Mouse (Mus musculus) forebrain, embryonic 13.5 days (tissue): ENCODE results near the gene Rfx1. TPM values are rescaled to one million over a fixed set of nuclear protein-coding genes. Genes with fewer than 3 reads are reported as not detected.

Source experiments
- ATAC-seq: fragments of 200-750 bp; cut with Nextera tagmentation; 2 replicates; pipeline ENCODE4 v1.8.0; 2017
- H3K27ac ChIP-seq: fragments of 300-500 bp; sonication (generic); 2 replicates; pipeline ENCODE4 v1.5.1; 2015; ENCODE audit warnings: inconsistent platforms, mild to moderate bottlenecking, moderate library complexity
- H3K27me3 ChIP-seq: fragments of 300-500 bp; sonication (generic); 2 replicates; pipeline ENCODE4 v1.6.1; 2015; ENCODE audit warnings: mild to moderate bottlenecking, inconsistent platforms
- H3K36me3 ChIP-seq: fragments of 300-500 bp; sonication (generic); 2 replicates; pipeline ENCODE4 v1.6.1; 2015; ENCODE audit warnings: mild to moderate bottlenecking, inconsistent platforms; ENCODE audit not compliant: poor library complexity, severe bottlenecking
- H3K4me1 ChIP-seq: fragments of 300-500 bp; sonication (generic); 2 replicates; pipeline ENCODE4 v1.6.1; 2015; ENCODE audit warnings: inconsistent platforms
- H3K4me2 ChIP-seq: fragments of 300-500 bp; sonication (generic); 2 replicates; pipeline ENCODE4 v1.6.1; 2015; ENCODE audit warnings: inconsistent platforms, mild to moderate bottlenecking, moderate library complexity
- H3K4me3 ChIP-seq: fragments of 300-500 bp; sonication (generic); 2 replicates; pipeline ENCODE4 v1.5.1; 2015; ENCODE audit warnings: mild to moderate bottlenecking, inconsistent platforms
- H3K9ac ChIP-seq: fragments of 300-500 bp; sonication (generic); 2 replicates; pipeline ENCODE4 v1.6.1; 2015; ENCODE audit warnings: mild to moderate bottlenecking, inconsistent platforms
- H3K9me3 ChIP-seq: fragments of 300-500 bp; sonication (generic); replicated peaks from 2 replicates; pipeline ENCODE4 v1.6.1; 2016; ENCODE audit warnings: inconsistent platforms
- WGBS: fragments of 180-500 bp; shearing (Covaris S2); methylation state at CpG from one replicate; pipeline ENCODE4 v1.1.7; 2015; 5-methylcytosine and 5-hydroxymethylcytosine counted together
- polyA plus RNA-seq: library from polyadenylated mRNA; unstranded; fragments of >200 nt; fragmentation: Nextera tagmentation; extraction: Ambion mirVana; gene quantifications from 2 replicates; pipeline ENCODE4 v1.2.1, GENCODE M21; 2015

Rfx1 gene
- polyA plus RNA-seq, 1 experiment from 2014 or later, result 6.7 TPM

- H3K27ac ChIP-seq, result no peak overlapping the region
- no peaks in the 10 kb centered on the region for H3K9me3 ChIP-seq
- ATAC-seq, result no peak
- 81% methylated on average over 8 of the region's 8 CpGs for WGBS
- no peaks in the 10 kb centered on the region for H3K27me3 ChIP-seq
- H3K4me3 ChIP-seq, result no peak overlapping the region
- no peak overlapping the region for H3K9ac ChIP-seq
- no peak overlapping the region for H3K4me2 ChIP-seq
- H3K36me3 ChIP-seq, result no peaks in the 10 kb centered on the region
- H3K4me1 ChIP-seq, result peaks cover 22% of the 10 kb centered on the region
These were observed 2.6 kb upstream of the Rfx1 start for GRCm38 (mm10) chr8:84063861-84064610.

- peak within 1 kb of the TSS; percentile 72 for H3K4me2 ChIP-seq
- H3K36me3 ChIP-seq, result no peaks in the 10 kb centered on the region
- H3K27me3 ChIP-seq, result no peaks in the 10 kb centered on the region
- peak within 1 kb of the TSS; percentile 88 for H3K4me3 ChIP-seq
- H3K9me3 ChIP-seq, result no peaks in the 10 kb centered on the region
- H3K9ac ChIP-seq, result peak within 1 kb of the TSS; percentile 72
- ATAC-seq, result no peak
- WGBS, result 90% methylated on average over 1 of the region's 1 CpGs
- peaks cover 32% of the 10 kb centered on the region for H3K4me1 ChIP-seq
- H3K27ac ChIP-seq, result peak within 1 kb of the TSS; percentile 75; the same call in 1 of the 2 replicates
These were observed 1.6 kb upstream of the Rfx1 start, which contains the start of gene Gm10643 for GRCm38 (mm10) chr8:84065037-84065436. Gene Gm10643 (minus strand): TSS chr8:84065137.

- Histone ChIP-seq H3K27ac (no peak overlapping the region), H3K4me3 (peak overlapping the region; percentile 88), H3K4me1 (peaks cover 37% of the 10 kb centered on the region), H3K4me2 (peak overlapping the region; percentile 72), H3K27me3 (no peaks in the 10 kb centered on the region), H3K36me3 (no peaks in the 10 kb centered on the region), H3K9me3 (no peaks in the 10 kb centered on the region), H3K9ac (peak overlapping the region; percentile 72)
- 28% methylated on average over 5 of the region's 5 CpGs for WGBS
- ATAC-seq, result no peak
These were observed 1.1 kb upstream of the Rfx1 start for GRCm38 (mm10) chr8:84065457-84066072.

GRCm38 (mm10) chr8:84067047-84067573, 476 bp downstream of the Rfx1 start:
- Histone ChIP-seq H3K9me3 (no peaks in the 10 kb centered on the region), H3K9ac (peak overlapping the region; percentile 78), H3K27me3 (no peaks in the 10 kb centered on the region), H3K4me3 (peak overlapping the region; percentile 88), H3K36me3 (no peaks in the 10 kb centered on the region), H3K4me1 (peaks cover 45% of the 10 kb centered on the region), H3K4me2 (peak overlapping the region; percentile 72), H3K27ac (peak overlapping the region; percentile 96)
- ATAC-seq, result peak; percentile 59
- WGBS, result 2% methylated on average over 43 of the region's 58 CpGs

GRCm38 (mm10) chr8:84067911-84068310, 1.3 kb downstream of the Rfx1 start:
- Histone ChIP-seq H3K27ac (no peak overlapping the region), H3K9ac (no peak overlapping the region), H3K27me3 (no peaks in the 10 kb centered on the region), H3K4me3 (peak overlapping the region; percentile 88), H3K9me3 (no peaks in the 10 kb centered on the region), H3K4me2 (peak overlapping the region; percentile 72), H3K4me1 (peaks cover 53% of the 10 kb centered on the region), H3K36me3 (no peaks in the 10 kb centered on the region)
- WGBS, result 93% methylated on average over 7 of the region's 7 CpGs
- ATAC-seq, result no peak

GRCm38 (mm10) chr8:84068316-84069035, 1.8 kb downstream of the Rfx1 start:
- no peaks in the 10 kb centered on the region for H3K9me3 ChIP-seq
- H3K27me3 ChIP-seq, result no peaks in the 10 kb centered on the region
- H3K4me3 ChIP-seq, result no peak overlapping the region
- no peak for ATAC-seq
- 0 out of 2 replicates have a peak overlapping the region, but pooled peaks have one; percentile 18 for H3K9ac ChIP-seq
- H3K4me2 ChIP-seq, result no peak overlapping the region; the same call in 1 of the 2 replicates
- H3K27ac ChIP-seq, result no peak overlapping the region
- 85% methylated on average over 12 of the region's 12 CpGs for whole genome bisulfite sequencing
- peaks cover 59% of the 10 kb centered on the region for H3K4me1 ChIP-seq
- no peaks in the 10 kb centered on the region for H3K36me3 ChIP-seq

- peak overlapping the region; percentile 8; the same call in 1 of the 2 replicates for H3K27ac ChIP-seq
- no peaks in the 10 kb centered on the region for H3K27me3 ChIP-seq
- ATAC-seq, result no peak
- WGBS, result 68% methylated on average over 1 of the region's 1 CpGs
- peaks cover under 1% of the 10 kb centered on the region; the same call in 1 of the 2 replicates for H3K36me3 ChIP-seq
- H3K9ac ChIP-seq, result peak overlapping the region; percentile 26; the same call in 1 of the 2 replicates
- H3K9me3 ChIP-seq, result no peaks in the 10 kb centered on the region
- H3K4me3 ChIP-seq, result no peak overlapping the region
- peaks cover 63% of the 10 kb centered on the region for H3K4me1 ChIP-seq
- no peak overlapping the region for H3K4me2 ChIP-seq
These were observed 2.5 kb downstream of the Rfx1 start for GRCm38 (mm10) chr8:84069169-84069568.

GRCm38 (mm10) chr8:84069750-84070149, 3.1 kb downstream of the Rfx1 start:
- peaks cover 63% of the 10 kb centered on the region for H3K4me1 ChIP-seq
- H3K4me3 ChIP-seq, result no peak overlapping the region
- no peaks in the 10 kb centered on the region for H3K27me3 ChIP-seq
- H3K9ac ChIP-seq, result peak overlapping the region; percentile 26
- 0 out of 2 replicates have a peak overlapping the region, but pooled peaks have one; percentile 8 for H3K27ac ChIP-seq
- WGBS, result 34% methylated on average over 2 of the region's 2 CpGs
- H3K4me2 ChIP-seq, result no peak overlapping the region
- no peak for ATAC-seq
- peaks cover 6% of the 10 kb centered on the region for H3K36me3 ChIP-seq
- H3K9me3 ChIP-seq, result no peaks in the 10 kb centered on the region

- Histone ChIP-seq H3K9ac (peak overlapping the region; percentile 26; the same call in 1 of the 2 replicates), H3K4me2 (no peak overlapping the region), H3K36me3 (peaks cover 11% of the 10 kb centered on the region), H3K27ac (0 out of 2 replicates have a peak overlapping the region, but pooled peaks have one; percentile 8), H3K9me3 (no peaks in the 10 kb centered on the region), H3K4me3 (no peak overlapping the region), H3K27me3 (no peaks in the 10 kb centered on the region), H3K4me1 (peaks cover 63% of the 10 kb centered on the region)
- 89% methylated on average over 5 of the region's 5 CpGs for WGBS
- no peak for ATAC-seq
These were observed 3.6 kb downstream of the Rfx1 start for GRCm38 (mm10) chr8:84070241-84070640.

- 84% methylated on average over 2 of the region's 2 CpGs for WGBS
- no peak for ATAC-seq
- no peak overlapping the region for H3K9ac ChIP-seq
These were observed 4.0 kb downstream of the Rfx1 start for GRCm38 (mm10) chr8:84070667-84071066.

GRCm38 (mm10) chr8:84071921-84072320, 5.3 kb downstream of the Rfx1 start:
- 81% methylated on average over 3 of the region's 3 CpGs for WGBS
- peaks cover 57% of the 10 kb centered on the region for H3K4me1 ChIP-seq
- H3K27me3 ChIP-seq, result no peaks in the 10 kb centered on the region
- no peaks in the 10 kb centered on the region for H3K9me3 ChIP-seq
- H3K36me3 ChIP-seq, result peaks cover 28% of the 10 kb centered on the region
- H3K4me3 ChIP-seq, result no peak overlapping the region
- H3K27ac ChIP-seq, result no peak overlapping the region
- no peak for ATAC-seq
- H3K4me2 ChIP-seq, result no peak overlapping the region
- no peak overlapping the region for H3K9ac ChIP-seq

More at GRCm38 (mm10) chr8:84070667-84071066, 4.0 kb downstream of the Rfx1 start:
- peaks cover 61% of the 10 kb centered on the region for H3K4me1 ChIP-seq
- H3K4me2 ChIP-seq, result no peak overlapping the region
- H3K36me3 ChIP-seq, result peaks cover 15% of the 10 kb centered on the region
- H3K27me3 ChIP-seq, result no peaks in the 10 kb centered on the region
- no peak overlapping the region for H3K27ac ChIP-seq
- no peak overlapping the region for H3K4me3 ChIP-seq
- no peaks in the 10 kb centered on the region for H3K9me3 ChIP-seq
